ENCODE assay signal across 19 mouse cellular contexts in the genomic region with DNA sequence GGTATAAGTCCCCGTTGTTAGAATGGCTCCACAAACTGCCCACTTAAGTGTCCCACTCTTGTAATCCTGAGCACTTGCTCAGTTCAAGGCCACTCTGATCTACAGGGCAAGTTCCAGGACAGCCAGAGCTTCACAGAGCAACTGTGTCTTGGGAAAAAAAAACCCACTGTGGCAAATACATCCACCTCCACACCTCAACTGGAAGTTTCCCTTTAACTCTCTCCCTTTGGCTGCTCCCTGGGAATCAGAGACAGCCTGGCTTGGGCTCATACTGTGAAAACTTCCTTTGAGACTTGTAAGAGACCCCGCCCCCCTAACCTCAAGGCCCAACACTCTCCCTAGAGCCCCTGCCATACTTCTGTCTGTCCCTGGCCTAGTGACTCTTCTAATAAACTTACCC.
"Had no signal": no experiment of that assay in that cellular context is flagged by ENCODE, and none has a peak within 500 bp of the region (broad histone marks: within the 10 kb centered on the region; RNA-seq: fewer than 3 reads in every experiment).

No protein-coding gene starts in this region.

- H3K36me3 ChIP-seq: kidney, embryonic 15.5 days; liver, embryonic 13.5 days; midbrain, embryonic 12.5 days had no signal

- H3K4me1 ChIP-seq: kidney, embryonic 15.5 days; midbrain, embryonic 12.5 days had no signal

- ATAC-seq: intestine, postnatal 0 days; midbrain, embryonic 16.5 days had no signal

- H3K9me3 ChIP-seq: kidney, embryonic 15.5 days; liver, embryonic 13.5 days; midbrain, embryonic 12.5 days had no signal

- DNase-seq: kidney, adult 8-10 months; kidney, postnatal 10 days; kidney, postnatal 36 days; left cerebral cortex, postnatal 4 days; liver, embryonic 13.5 days; lung, adult 2 months; lung, postnatal 14 days; lung, postnatal 4 days; right cerebral cortex, adult 18-20 months; right cerebral cortex, postnatal 14 days; right cerebral cortex, postnatal 4 days; thymus, adult 18-20 months; thymus, postnatal 36 days had no signal

- H3K9ac ChIP-seq: kidney, embryonic 15.5 days; liver, embryonic 13.5 days; midbrain, embryonic 12.5 days had no signal

- H3K4me3 ChIP-seq: kidney, embryonic 15.5 days; liver, embryonic 13.5 days; midbrain, embryonic 12.5 days; myocyte had no signal

- H3K27ac ChIP-seq: kidney, embryonic 15.5 days; liver, embryonic 13.5 days; midbrain, embryonic 12.5 days; stomach, postnatal 0 days had no signal

- H3K4me2 ChIP-seq: kidney, embryonic 15.5 days; liver, embryonic 13.5 days; midbrain, embryonic 12.5 days had no signal

- H3K27me3 ChIP-seq: kidney, embryonic 15.5 days; liver, embryonic 13.5 days; midbrain, embryonic 12.5 days had no signal
